Mouse (Mus musculus): Measurements from ENCODE around the gene Slc38a9.
A peak's percentile ranks its signal among the peaks of the same experiment; 100 is the strongest.

The Slc38a9 gene

GRCm38 (mm10) chr13:112745936-112746694 is 85.6 kb downstream of the Slc38a9 start:
- no peak for DNase-seq (ENCODE audit: low read depth)

GRCm38 (mm10) chr13:112746695-112747055 is 86.1 kb downstream of the Slc38a9 start:
- no peak for DNase-seq (ENCODE audit: low read depth)

GRCm38 (mm10) chr13:112747808-112748430 is 87.4 kb downstream of the Slc38a9 start:
- DNase-seq (ENCODE audit: low read depth), result no peak

GRCm38 (mm10) chr13:112748808-112749510 is 88.4 kb downstream of the Slc38a9 start:
- DNase-seq (ENCODE audit: low read depth), result no peak

- DNase-seq (ENCODE audit: low read depth), result no peak
Measured at GRCm38 (mm10) chr13:112749881-112750280, 89.3 kb downstream of the Slc38a9 start.

- DNase-seq (ENCODE audit: low read depth), result peak; percentile 69
Measured at GRCm38 (mm10) chr13:112751454-112752308, 91.1 kb downstream of the Slc38a9 start.

GRCm38 (mm10) chr13:112752309-112752975 is 91.9 kb downstream of the Slc38a9 start:
- peak; percentile 61 for DNase-seq (ENCODE audit: low read depth)

GRCm38 (mm10) chr13:112753522-112753921 is 93.0 kb downstream of the Slc38a9 start:
- no peak for DNase-seq (ENCODE audit: low read depth)

GRCm38 (mm10) chr13:112754871-112755270 is 94.3 kb downstream of the Slc38a9 start:
- peak; percentile 51 for DNase-seq (ENCODE audit: low read depth)

- peak; percentile 33 for DNase-seq (ENCODE audit: low read depth)
Measured at GRCm38 (mm10) chr13:112755507-112756010, 95.0 kb downstream of the Slc38a9 start.

GRCm38 (mm10) chr13:112757395-112757794 is 96.8 kb downstream of the Slc38a9 start:
- no peak for DNase-seq (ENCODE audit: low read depth)

- peak; percentile 57 for DNase-seq (ENCODE audit: low read depth)
Measured at GRCm38 (mm10) chr13:112758546-112759090, 98.1 kb downstream of the Slc38a9 start.

- no peak for DNase-seq (ENCODE audit: low read depth)
Measured at GRCm38 (mm10) chr13:112759364-112759763, 98.8 kb downstream of the Slc38a9 start.

GRCm38 (mm10) chr13:112759777-112760537 is 99.4 kb downstream of the Slc38a9 start:
- DNase-seq (ENCODE audit: low read depth), result no peak

GRCm38 (mm10) chr13:112760538-112760881 is 100.0 kb downstream of the Slc38a9 start:
- DNase-seq (ENCODE audit: low read depth), result no peak

- no peak for DNase-seq (ENCODE audit: low read depth)
Measured at GRCm38 (mm10) chr13:112761787-112762186, 101.2 kb downstream of the Slc38a9 start.

GRCm38 (mm10) chr13:112762548-112762947 is 102.0 kb downstream of the Slc38a9 start:
- DNase-seq (ENCODE audit: low read depth), result peak; percentile 37

GRCm38 (mm10) chr13:112763531-112764091 is 103.1 kb downstream of the Slc38a9 start:
- DNase-seq (ENCODE audit: low read depth), result peak; percentile 23

- no peak for DNase-seq (ENCODE audit: low read depth)
Measured at GRCm38 (mm10) chr13:112764556-112764955, 104.0 kb downstream of the Slc38a9 start.

- no peak for DNase-seq (ENCODE audit: low read depth)
Measured at GRCm38 (mm10) chr13:112765654-112766053, 105.1 kb downstream of the Slc38a9 start.

Measured in NIH3T3 (cell line).